Mouse (Mus musculus) neutrophil, adult 65 days (primary cell): ENCODE data around the gene Tet1. TPM values are rescaled to one million over a fixed set of nuclear protein-coding genes. Genes with fewer than 3 reads are reported as not detected.

Experiments used
- total RNA-seq: library from RNA; stranded (reverse); gene quantifications from 2 replicates; pipeline ENCODE4 v1.2.4, GENCODE M21; 2023

Tet1 gene
- total RNA-seq, result 1.7 and 1.9 TPM in 2 replicates

DNA sequence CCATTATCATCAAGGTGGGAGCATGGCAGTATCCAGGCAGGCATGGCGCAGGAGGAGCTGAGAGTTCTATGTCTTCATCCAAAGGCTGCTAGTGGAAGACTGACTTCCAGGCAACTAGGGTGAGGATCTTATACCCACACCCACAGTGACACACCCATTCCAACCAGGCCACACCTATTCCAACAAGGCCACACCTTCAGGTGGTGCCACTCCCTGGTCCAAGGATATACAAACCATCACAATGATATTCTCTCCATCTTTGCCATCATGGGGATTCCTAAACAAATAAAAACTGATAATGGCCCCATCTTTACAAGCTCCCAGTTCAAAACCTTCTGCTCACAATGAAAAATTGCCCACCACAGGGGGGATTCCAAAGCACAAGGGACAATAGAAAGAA is at the start of gene Tet1:
Gene Tet1 (minus strand): TSS at position 101 of the 400 bp plus-strand sequence.

DNA sequence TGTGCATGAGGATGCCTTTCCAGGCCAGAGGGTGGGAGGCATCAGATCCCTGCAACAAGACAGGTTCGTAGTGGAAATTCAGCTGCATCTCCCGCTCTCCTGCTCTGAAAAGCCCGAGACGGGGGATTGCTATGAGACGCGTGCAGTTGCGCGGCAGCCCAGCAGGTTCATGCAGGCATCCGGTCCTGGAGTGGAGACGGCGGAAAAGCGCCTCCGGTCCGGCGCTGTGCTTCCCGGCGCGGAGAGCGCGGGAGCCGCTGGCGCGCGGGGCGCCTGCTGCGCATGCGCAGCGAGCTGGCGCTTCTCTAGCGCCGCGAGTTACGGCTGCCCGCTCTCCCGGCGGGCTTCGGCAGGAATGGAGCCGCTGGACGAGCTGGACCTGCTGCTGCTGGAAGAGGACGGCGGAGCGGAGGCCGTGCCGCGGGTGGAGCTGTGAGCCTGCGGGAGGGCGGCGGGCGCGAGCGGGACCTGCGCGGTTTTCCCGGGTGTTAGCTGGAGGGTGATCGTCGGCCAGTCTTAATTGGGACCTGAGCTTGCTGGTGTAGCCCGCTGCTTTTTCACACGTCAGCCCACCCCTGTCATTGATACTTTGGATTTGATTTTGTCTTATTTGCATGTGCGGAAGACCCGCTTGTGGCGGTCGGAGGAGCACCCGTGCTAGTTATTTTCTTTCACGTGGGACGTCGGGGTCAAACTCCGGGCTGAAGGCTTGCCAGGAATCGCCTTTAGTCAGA is 38.1 kb upstream of the Tet1 start, which contains the start of gene Dna2:
Gene Dna2 (plus strand): TSS at position 289 of the 734 bp plus-strand sequence.

DNA sequence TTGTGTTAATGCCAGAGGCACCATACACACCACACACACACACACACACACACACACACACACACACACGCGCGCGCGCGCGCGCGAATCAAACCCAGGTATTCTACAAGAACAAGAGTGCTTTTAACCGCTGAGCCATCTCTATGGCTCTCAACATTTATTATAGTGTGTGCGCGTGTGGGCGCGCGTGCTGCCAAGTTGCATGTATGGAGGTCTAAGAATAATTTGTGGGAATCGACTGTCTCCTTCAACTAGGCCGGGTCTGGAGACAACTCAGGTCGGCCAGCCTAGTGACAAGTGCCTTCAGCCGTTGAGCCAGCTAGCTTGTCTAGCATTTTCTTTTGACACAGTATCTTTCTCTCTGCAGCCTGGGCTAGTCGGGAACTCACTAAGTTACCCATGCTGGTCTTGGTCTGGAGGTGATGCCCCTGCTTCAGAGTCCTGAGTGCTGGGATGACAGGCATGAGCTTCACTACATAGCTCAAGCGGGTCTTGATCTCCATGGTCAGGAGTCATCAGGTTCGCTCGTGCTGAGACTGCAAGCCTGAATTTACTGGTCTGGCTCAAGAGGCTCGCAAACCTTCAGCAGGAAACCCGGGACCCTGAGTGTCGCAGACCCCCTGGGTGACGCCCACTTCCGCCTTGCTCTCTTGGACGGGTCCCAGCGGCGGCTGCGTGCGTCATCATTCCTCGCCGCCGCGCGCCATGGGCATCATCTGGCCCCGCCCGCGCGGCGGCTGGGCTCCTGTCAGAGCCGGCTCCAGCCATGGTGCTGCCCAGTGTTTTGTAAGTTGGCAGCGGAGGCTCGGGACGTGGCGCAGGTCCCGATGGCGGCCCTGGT is 11.3 kb upstream of the Tet1 start, which contains the start of gene Slc25a16:
Gene Slc25a16 (plus strand): TSS at position 709 of the 841 bp plus-strand sequence.

DNA sequence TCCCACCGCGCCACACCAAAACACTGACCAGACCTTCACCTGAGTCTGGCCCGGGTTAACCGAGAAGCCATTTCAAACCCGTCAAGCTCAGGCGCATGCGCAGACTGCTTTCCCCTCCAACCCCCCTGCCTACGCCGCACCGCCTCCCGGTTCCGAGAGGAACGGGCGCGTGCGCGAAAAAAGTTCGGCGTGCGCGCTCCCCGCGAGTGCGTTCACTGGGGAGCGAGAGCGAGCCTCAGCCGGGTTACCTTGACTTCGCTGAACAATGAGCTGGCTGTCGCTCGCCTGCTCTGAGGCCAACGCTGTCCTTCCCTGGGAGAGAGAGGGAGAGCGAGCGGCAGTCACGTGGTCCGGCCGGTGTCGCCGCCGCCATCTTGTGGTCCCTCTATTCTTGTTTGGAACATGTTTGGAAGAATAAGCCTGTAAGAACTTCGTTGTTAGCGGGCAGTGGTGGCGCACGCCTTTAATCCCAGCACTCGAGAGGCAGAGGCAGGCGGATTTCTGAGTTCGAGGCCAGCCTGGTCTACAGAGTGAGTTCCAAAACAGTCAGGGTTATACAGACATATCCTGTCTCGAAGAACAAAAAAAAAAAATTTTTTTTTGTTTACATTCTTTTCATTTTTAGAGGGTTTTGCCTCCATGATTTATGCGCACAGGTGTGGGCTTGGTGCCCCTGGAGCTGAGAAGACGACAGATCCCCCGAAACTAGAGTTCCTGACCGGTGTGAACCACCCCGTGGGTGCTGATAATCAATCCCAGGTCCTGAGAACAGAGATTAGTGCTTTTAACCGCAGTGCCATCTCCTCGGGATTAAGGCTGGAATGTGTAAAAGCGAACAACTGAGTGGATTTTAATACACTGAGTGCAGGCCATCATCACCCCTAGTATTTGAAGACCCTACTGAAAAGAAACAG is 116.4 kb downstream of the Tet1 start, which contains the start of gene Ccar1:
Gene Ccar1 (minus strand): TSS at position 110 of the 914 bp plus-strand sequence.

Other genes with a start within 250 kb of the Tet1 start
- 0.16 TPM in 1 of 2 replicates, not detected in the other for gene Stox1, start 182.9 kb downstream of the Tet1 start, total RNA-seq
- 72.3 and 94.3 TPM in 2 replicates for gene Ccar1, start 116.7 kb downstream of the Tet1 start, total RNA-seq
- 26.6 and 42.8 TPM in 2 replicates for gene Slc25a16, start 11.6 kb upstream of the Tet1 start, total RNA-seq
- gene Dna2, start 38.0 kb upstream of the Tet1 start, total RNA-seq, result 39.1 and 56.1 TPM in 2 replicates
- gene Rufy2, start 71.2 kb upstream of the Tet1 start, total RNA-seq, result 6.4 and 11.6 TPM in 2 replicates
- gene Hnrnph3, start 115.2 kb upstream of the Tet1 start, total RNA-seq, result 39.5 and 59.2 TPM in 2 replicates
- gene Pbld2, start 115.3 kb upstream of the Tet1 start, total RNA-seq, result not detected in 2 replicates
- gene Pbld1, start 151.2 kb upstream of the Tet1 start, total RNA-seq, result 0.16 and 0.19 TPM in 2 replicates
- not detected in 2 replicates for gene Atoh7, start 190.7 kb upstream of the Tet1 start, total RNA-seq